Mouse (Mus musculus) lung, embryonic 16.5 days (tissue): ENCODE measurements around the gene Arhgap10. TPM values are rescaled to one million over a fixed set of nuclear protein-coding genes. Genes with fewer than 3 reads are reported as not detected.

ENCODE experiments used
- ATAC-seq: fragments of 200-750 bp; cut with Nextera tagmentation; 2 replicates; pipeline ENCODE4 v1.8.0; 2017; ENCODE audit warnings: low read depth, mild to moderate bottlenecking, moderate library complexity
- H3K27ac ChIP-seq: fragments of 300-500 bp; sonication (generic); 2 replicates; pipeline ENCODE4 v1.5.1; 2014; ENCODE audit warnings: mild to moderate bottlenecking, control low read depth, low read length
- H3K27me3 ChIP-seq: fragments of 300-500 bp; sonication (generic); 2 replicates; pipeline ENCODE4 v1.6.1; 2014; ENCODE audit warnings: low read depth, low read length, mixed read lengths; ENCODE audit not compliant: control insufficient read depth, insufficient read depth
- H3K36me3 ChIP-seq: fragments of 300-500 bp; sonication (generic); 2 replicates; pipeline ENCODE4 v1.6.1; 2014; ENCODE audit warnings: low read length; ENCODE audit not compliant: control insufficient read depth, insufficient read depth
- H3K4me1 ChIP-seq: fragments of 300-500 bp; sonication (generic); replicated peaks from 2 replicates; pipeline ENCODE4 v1.6.1; 2014; ENCODE audit warnings: low read length, mixed read lengths; ENCODE audit not compliant: control insufficient read depth, insufficient read depth
- H3K4me2 ChIP-seq: fragments of 300-500 bp; sonication (generic); 2 replicates; pipeline ENCODE4 v1.6.1; 2014; ENCODE audit warnings: low read depth, low read length, control low read depth
- H3K4me3 ChIP-seq: fragments of 300-500 bp; sonication (generic); 2 replicates; pipeline ENCODE4 v1.5.1; 2014; ENCODE audit warnings: mild to moderate bottlenecking, low read length, control low read depth
- H3K9ac ChIP-seq: fragments of 300-500 bp; sonication (generic); 2 replicates; pipeline ENCODE4 v1.6.1; 2014; ENCODE audit warnings: low read length, control low read depth
- H3K9me3 ChIP-seq: fragments of 300-500 bp; sonication (generic); 2 replicates; pipeline ENCODE4 v1.6.1; 2016; ENCODE audit warnings: low read length; ENCODE audit not compliant: control insufficient read depth
- WGBS: fragments of 180-500 bp; shearing (Covaris S2); extraction: QIAGEN DNeasy Blood & Tissue Kit; methylation state at CpG from one replicate; pipeline ENCODE4 v1.1.7; 2014; 5-methylcytosine and 5-hydroxymethylcytosine counted together
- polyA plus RNA-seq: library from polyadenylated mRNA; unstranded; fragments of >200 nt; fragmentation: Nextera tagmentation; extraction: Ambion mirVana; gene quantifications from 2 replicates; pipeline ENCODE4 v1.2.1, GENCODE M21; 2015

Gene Arhgap10
- polyA plus RNA-seq, 1 experiment from 2014 or later = 23.1 TPM

DNA sequence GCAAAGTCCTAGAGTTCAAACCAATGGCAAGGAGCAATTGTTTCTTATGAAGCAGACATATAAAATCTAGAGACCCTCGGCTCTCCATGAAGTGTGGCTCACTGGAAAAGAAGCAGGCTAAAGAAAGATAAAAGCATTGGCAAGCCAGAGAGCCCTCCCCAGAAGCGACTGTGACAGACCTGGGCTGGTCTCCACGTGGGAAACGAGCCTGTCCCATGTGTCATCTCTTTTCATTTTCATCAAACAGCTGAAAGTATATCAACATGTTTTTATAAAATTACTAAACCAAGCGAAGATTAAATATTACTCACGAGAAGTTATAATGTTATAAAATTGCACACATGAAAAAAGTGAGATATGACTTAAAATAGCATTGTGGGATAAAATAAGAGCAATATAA lies 89.7 kb downstream of the Arhgap10 start:
- Histone ChIP-seq H3K27ac (no peak overlapping the region), H3K36me3 (no peaks in the 10 kb centered on the region), H3K9ac (no peak overlapping the region), H3K4me1 (peaks cover 16% of the 10 kb centered on the region), H3K4me2 (no peak overlapping the region), H3K4me3 (no peak overlapping the region), H3K27me3 (no peaks in the 10 kb centered on the region), H3K9me3 (no peaks in the 10 kb centered on the region)
- 47% methylated on average over 6 of the region's 6 CpGs for WGBS
- no peak for ATAC-seq

DNA sequence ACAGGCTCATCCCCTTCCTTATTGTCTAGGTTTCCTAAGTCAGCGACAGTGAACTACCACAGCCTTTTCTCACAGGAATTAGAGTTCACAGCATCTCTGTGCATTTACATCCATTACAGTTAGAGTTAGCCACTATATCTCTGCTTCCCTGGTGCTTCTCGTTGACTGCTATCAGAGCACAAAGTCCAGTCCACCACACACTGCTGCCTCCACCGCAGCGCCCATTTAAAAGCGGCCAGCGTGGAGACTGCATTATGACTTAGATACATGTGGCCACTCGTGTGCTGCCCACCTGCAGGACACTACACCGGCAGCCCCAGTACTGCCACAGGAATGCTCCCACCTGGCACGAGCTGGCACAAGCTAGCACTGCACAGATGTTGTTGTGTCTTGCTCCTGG lies 90.3 kb downstream of the Arhgap10 start:
- no peak overlapping the region for H3K4me3 ChIP-seq
- H3K36me3 ChIP-seq = no peaks in the 10 kb centered on the region
- no peak for ATAC-seq
- WGBS = 81% methylated on average over 9 of the region's 9 CpGs
- H3K9me3 ChIP-seq = no peaks in the 10 kb centered on the region
- no peak overlapping the region for H3K27ac ChIP-seq
- H3K4me2 ChIP-seq = no peak overlapping the region
- H3K27me3 ChIP-seq = no peaks in the 10 kb centered on the region
- peaks cover 11% of the 10 kb centered on the region for H3K4me1 ChIP-seq
- H3K9ac ChIP-seq = no peak overlapping the region

DNA sequence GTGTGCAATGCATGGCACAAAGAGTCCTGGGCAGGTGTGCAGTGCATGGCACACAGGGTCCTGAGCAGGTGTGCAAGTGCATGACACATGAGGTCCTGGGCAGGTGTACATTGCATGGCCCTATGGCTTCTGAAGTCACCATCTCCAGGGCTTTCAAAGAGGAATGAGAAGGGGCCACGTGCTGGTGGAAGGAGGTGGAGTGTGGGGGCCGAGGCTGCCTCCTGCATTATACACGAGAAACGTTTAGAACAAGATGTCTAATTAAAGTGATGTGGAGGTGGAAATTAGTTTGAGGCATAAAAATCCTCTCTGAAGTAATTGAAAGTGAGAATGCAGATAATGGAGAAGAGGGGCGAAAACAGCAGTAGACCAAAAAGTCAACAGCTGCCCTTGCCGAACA lies 93.9 kb downstream of the Arhgap10 start:
- Histone ChIP-seq H3K27me3 (no peaks in the 10 kb centered on the region), H3K9me3 (no peaks in the 10 kb centered on the region), H3K4me1 (no peaks in the 10 kb centered on the region), H3K9ac (no peak overlapping the region), H3K36me3 (peaks cover 2% of the 10 kb centered on the region; the same call in 1 of the 2 replicates), H3K4me2 (no peak overlapping the region), H3K27ac (no peak overlapping the region), H3K4me3 (no peak overlapping the region)
- WGBS = 73% methylated on average over 5 of the region's 6 CpGs
- ATAC-seq = no peak

DNA sequence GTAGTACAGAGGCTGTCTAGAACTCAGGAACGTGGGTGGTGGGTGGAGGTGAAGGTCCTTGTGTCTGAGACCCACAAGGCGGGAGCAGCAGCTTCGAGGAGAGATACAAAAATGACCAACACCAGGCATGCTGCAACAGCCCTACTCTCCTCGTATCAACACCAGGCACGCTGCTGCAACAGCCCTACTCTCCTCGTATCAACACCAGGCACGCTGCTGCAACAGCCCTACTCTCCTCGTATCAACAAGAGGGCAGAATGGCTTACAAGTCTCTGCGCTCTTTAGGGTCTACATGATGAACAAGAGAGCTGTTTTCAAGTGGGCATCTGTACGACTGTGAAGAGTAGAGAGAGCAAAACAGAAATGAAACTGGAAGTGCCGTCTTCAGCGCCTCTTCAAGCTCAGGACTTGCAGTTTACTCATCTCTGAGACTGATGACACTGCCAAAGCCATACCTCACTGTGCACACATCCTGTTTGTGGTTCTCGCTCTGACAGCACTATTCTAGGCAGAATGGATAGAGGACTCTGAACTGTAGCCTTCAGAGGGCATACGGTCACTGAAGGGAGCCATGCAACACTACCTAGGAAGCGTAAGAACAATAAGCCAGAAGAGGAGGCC lies 95.0 kb downstream of the Arhgap10 start:
- H3K4me3 ChIP-seq = no peak overlapping the region
- no peaks in the 10 kb centered on the region for H3K4me1 ChIP-seq
- no peak overlapping the region for H3K4me2 ChIP-seq
- peaks cover 2% of the 10 kb centered on the region; the same call in 1 of the 2 replicates for H3K36me3 ChIP-seq
- 0 out of 2 replicates have a peak overlapping the region, but pooled peaks have one; percentile 27 for H3K27ac ChIP-seq
- H3K9me3 ChIP-seq = no peaks in the 10 kb centered on the region
- H3K9ac ChIP-seq = no peak overlapping the region
- 74% methylated on average over 15 of the region's 15 CpGs for WGBS
- no peaks in the 10 kb centered on the region for H3K27me3 ChIP-seq
- ATAC-seq = no peak

- Histone ChIP-seq H3K9ac (no peak overlapping the region), H3K27ac (no peak overlapping the region), H3K9me3 (no peaks in the 10 kb centered on the region), H3K27me3 (no peaks in the 10 kb centered on the region), H3K4me3 (no peak overlapping the region), H3K36me3 (peaks cover 2% of the 10 kb centered on the region; the same call in 1 of the 2 replicates), H3K4me2 (no peak overlapping the region), H3K4me1 (no peaks in the 10 kb centered on the region)
- WGBS = 87% methylated on average over 13 of the region's 13 CpGs
- ATAC-seq = no peak
Observed at GRCm38 (mm10) chr8:77421596-77421995, 96.2 kb downstream of the Arhgap10 start.

GRCm38 (mm10) chr8:77419731-77420130 lies 98.0 kb downstream of the Arhgap10 start:
- Histone ChIP-seq H3K4me2 (no peak overlapping the region), H3K9ac (no peak overlapping the region), H3K4me3 (no peak overlapping the region), H3K4me1 (no peaks in the 10 kb centered on the region), H3K27me3 (no peaks in the 10 kb centered on the region), H3K36me3 (peaks cover 5% of the 10 kb centered on the region; the same call in 1 of the 2 replicates), H3K27ac (no peak overlapping the region), H3K9me3 (no peaks in the 10 kb centered on the region)
- 62% methylated on average over 4 of the region's 4 CpGs for WGBS
- ATAC-seq = peak; percentile 45; the same call in 1 of the 2 replicates

- ATAC-seq = no peak
- Histone ChIP-seq H3K9ac (no peak overlapping the region), H3K4me3 (no peak overlapping the region), H3K27ac (no peak overlapping the region), H3K4me1 (no peaks in the 10 kb centered on the region), H3K9me3 (no peaks in the 10 kb centered on the region), H3K27me3 (no peaks in the 10 kb centered on the region), H3K4me2 (no peak overlapping the region), H3K36me3 (peaks cover 9% of the 10 kb centered on the region; the same call in 1 of the 2 replicates)
- WGBS = 18% methylated on average over 5 of the region's 5 CpGs
Observed at GRCm38 (mm10) chr8:77416738-77417137, 101.0 kb downstream of the Arhgap10 start.

- Histone ChIP-seq H3K36me3 (peaks cover 9% of the 10 kb centered on the region; the same call in 1 of the 2 replicates), H3K4me2 (no peak overlapping the region), H3K9me3 (no peaks in the 10 kb centered on the region), H3K27ac (no peak overlapping the region), H3K27me3 (no peaks in the 10 kb centered on the region), H3K9ac (no peak overlapping the region), H3K4me3 (no peak overlapping the region), H3K4me1 (no peaks in the 10 kb centered on the region)
- ATAC-seq = no peak
- 71% methylated on average over 4 of the region's 5 CpGs for WGBS
Observed at GRCm38 (mm10) chr8:77416034-77416433, 101.7 kb downstream of the Arhgap10 start.

GRCm38 (mm10) chr8:77411262-77411661 lies 106.5 kb downstream of the Arhgap10 start:
- H3K27ac ChIP-seq = no peak overlapping the region
- H3K9me3 ChIP-seq = no peaks in the 10 kb centered on the region
- no peak overlapping the region for H3K4me2 ChIP-seq
- 98% methylated on average over 15 of the region's 15 CpGs for WGBS
- peaks cover 2% of the 10 kb centered on the region; the same call in 1 of the 2 replicates for H3K4me1 ChIP-seq
- no peak for ATAC-seq
- no peak overlapping the region for H3K4me3 ChIP-seq
- no peak overlapping the region for H3K9ac ChIP-seq
- H3K36me3 ChIP-seq = peaks cover 9% of the 10 kb centered on the region; the same call in 1 of the 2 replicates
- H3K27me3 ChIP-seq = no peaks in the 10 kb centered on the region
